Mouse (Mus musculus) large intestine, adult 2 months (tissue): ENCODE results near the gene 2900026A02Rik. TPM values are rescaled to one million over a fixed set of nuclear protein-coding genes. Genes with fewer than 3 reads are reported as not detected.

ENCODE experiments used
- DNase-seq: peaks from one replicate; pipeline ENCODE4 v3.0.0-alpha.2; 2012; ENCODE audit warnings: low read depth, low spot score
- WGBS: fragments of 180-500 bp; shearing (Covaris S2); methylation state at CpG from one replicate; pipeline ENCODE4 v1.1.7; 2018; 5-methylcytosine and 5-hydroxymethylcytosine counted together
- polyA plus RNA-seq: library from polyadenylated mRNA; depleted of rRNA; stranded (reverse); fragments of >200 nt; gene quantifications from 2 replicates; pipeline ENCODE4 v1.2.3, GENCODE M21; 2012

The 2900026A02Rik gene
- polyA plus RNA-seq, 1 experiment, result 45.7 TPM

DNA sequence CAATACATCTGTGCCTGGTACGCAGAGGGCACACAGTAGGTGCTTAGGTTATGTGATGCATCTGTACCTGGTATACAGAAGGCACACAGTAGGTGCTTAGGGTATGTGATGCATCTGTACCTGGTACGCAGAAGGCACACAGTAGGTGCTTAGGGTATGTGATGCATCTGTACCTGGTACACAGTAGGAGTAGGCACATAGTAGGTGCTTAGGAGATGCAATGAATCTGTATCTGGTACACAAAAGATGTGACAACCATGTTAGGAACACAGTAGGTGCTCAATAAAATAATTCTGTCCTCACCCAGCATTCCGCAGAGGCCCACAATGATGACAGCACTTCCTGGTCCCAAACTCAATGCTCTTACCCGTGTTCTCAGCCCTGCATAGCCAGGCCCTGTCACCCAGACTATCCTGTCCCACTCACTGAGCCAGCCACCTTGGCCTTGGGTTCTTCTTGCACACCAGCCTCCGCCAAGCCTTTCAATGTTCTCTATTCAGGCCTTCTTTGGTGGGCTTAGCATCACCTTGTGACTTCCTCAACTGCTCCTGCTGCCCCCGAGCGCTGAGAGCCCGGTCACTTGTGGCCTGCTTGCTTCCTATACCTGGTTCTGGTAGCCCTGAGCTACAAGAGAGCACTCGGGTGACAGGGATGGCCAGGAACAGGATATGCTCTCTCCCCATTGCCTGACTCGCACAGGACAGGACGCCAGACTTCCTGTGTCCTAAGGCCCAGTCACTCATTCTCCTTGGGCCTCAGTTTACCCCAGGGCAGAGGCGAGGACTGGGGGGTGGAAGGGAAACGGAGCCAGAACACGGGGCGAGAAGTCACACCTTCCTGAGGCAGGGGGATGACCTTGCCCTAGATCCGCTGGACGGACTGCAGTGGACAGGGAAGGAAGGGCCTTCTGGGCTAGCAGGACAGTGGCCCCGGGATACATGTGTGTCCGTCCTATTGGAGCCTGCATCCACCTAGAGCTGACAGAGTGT lies 87.0 kb downstream of the 2900026A02Rik start:
- no peak for DNase-seq

GRCm38 (mm10) chr5:113133080-113133491 lies 88.0 kb downstream of the 2900026A02Rik start:
- DNase-seq, result no peak
- 28% methylated on average over 9 of the region's 9 CpGs for WGBS

More for the DNA sequence above, 87.0 kb downstream of the 2900026A02Rik start:
- WGBS, result 80% methylated on average over 19 of the region's 19 CpGs

DNA sequence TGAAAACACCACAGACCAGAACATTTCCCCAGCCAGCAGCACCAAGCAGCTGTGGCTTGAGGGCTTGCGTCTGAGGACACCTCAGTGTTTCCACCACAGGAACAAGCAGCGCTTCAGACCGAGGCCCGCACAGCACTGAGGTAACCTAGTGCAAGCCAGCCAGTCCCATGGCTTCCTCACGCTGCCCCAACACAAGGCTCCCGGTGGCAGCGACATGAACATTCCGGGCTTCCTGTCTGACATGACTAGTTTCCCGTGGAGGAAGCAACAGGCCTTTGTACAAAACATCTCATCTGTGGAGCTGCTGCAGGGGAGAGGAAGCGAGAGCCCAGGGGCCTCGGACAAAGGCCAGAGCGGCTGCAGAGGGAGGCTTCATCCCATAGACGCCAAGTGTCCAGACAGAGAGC lies 88.4 kb downstream of the 2900026A02Rik start:
- 25% methylated on average over 13 of the region's 13 CpGs for WGBS
- no peak for DNase-seq

DNA sequence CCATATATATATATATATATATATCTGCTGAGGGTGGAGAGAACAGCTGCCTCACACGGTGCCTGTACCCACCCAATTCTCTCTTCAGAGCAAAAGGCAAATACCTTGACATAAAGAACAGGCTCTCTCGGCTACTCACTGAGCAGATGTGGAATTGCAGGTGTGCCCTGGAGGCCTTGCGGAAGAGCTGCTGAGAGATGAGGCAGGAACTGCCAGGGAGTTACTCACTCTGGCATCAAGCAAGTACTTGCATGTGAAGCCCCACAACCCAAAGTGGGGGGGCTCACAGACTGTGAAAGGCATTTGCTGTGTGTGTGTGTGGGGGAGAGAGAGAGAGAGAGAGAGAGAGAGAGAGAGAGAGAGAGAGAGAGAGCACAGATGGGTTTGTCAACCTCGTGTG lies 92.6 kb downstream of the 2900026A02Rik start:
- DNase-seq, result no peak
- WGBS, result 32% methylated on average over 4 of the region's 4 CpGs

DNA sequence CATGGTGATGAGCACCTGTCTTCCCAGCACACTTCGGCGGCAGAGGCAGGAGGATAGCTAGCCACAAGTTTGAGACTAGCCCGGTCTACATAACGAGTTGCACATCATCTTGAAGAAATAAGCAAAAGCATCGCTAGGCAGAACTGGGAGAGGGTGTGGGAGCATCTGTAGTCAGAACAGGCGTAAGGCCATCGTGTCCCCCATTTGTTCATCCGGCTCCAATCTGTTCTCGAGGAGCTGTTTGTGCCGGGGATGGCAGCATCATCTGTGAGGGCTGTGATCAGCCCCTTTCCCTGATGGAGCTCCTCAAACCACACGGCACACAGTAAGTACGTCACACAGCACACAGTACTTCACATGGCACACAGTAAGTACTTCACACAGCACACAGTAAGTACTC lies 94.6 kb downstream of the 2900026A02Rik start:
- DNase-seq, result no peak
- WGBS, result 96% methylated on average over 12 of the region's 12 CpGs

GRCm38 (mm10) chr5:113123693-113124092 lies 97.3 kb downstream of the 2900026A02Rik start:
- no peak for DNase-seq
- 53% methylated on average over 10 of the region's 10 CpGs for WGBS

DNA sequence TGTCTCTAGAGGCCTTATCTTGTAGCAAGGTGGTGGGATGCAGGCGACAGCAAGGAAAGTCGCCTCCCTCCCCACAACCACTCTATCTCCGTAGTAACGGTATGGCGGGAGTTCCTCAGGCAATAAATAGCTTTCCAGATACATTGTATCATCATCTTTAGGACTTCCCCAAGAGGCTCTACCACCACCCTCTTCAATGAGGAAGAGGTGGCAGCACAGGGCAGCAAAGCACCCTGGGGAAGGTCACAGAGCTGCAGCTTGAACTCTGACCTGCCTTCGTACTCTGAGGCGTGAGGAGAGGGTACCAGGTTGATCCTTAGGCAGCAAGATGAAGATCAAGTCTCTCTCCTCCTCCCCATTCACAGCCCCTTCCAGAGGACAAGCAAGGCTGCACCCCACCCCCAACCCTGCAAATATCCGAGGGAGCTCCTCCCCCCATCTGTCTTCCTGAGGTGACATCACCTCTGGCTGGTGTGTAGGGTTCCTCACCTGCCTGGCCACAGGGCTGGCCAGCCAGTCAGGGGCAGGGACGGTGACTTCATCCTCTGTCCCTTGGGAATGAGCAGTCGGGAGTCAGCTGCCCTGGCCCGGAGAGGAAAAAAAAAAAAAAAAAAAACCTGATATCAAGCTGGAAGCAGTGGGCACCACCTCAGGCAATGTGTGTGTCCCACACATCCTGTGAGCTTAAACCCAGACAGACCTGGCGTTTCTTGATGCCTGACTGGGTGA lies 98.5 kb downstream of the 2900026A02Rik start:
- DNase-seq, result no peak
- WGBS, result 37% methylated on average over 12 of the region's 12 CpGs

GRCm38 (mm10) chr5:113121591-113121875 lies 99.5 kb downstream of the 2900026A02Rik start:
- DNase-seq, result no peak
- WGBS, result 32% methylated on average over 6 of the region's 6 CpGs

- WGBS, result 16% methylated on average over 15 of the region's 15 CpGs
- no peak for DNase-seq
These were observed 100.1 kb downstream of the 2900026A02Rik start for GRCm38 (mm10) chr5:113120741-113121590.

GRCm38 (mm10) chr5:113119861-113120465 lies 101.1 kb downstream of the 2900026A02Rik start:
- 70% methylated on average over 13 of the region's 13 CpGs for WGBS
- no peak for DNase-seq

- WGBS, result 71% methylated on average over 9 of the region's 9 CpGs
- no peak for DNase-seq
These were observed 101.7 kb downstream of the 2900026A02Rik start for GRCm38 (mm10) chr5:113119291-113119690.

GRCm38 (mm10) chr5:113118695-113119094 lies 102.3 kb downstream of the 2900026A02Rik start:
- 30% methylated on average over 6 of the region's 6 CpGs for WGBS
- no peak for DNase-seq

- WGBS, result 88% methylated on average over 5 of the region's 5 CpGs
- no peak for DNase-seq
These were observed 103.7 kb downstream of the 2900026A02Rik start for GRCm38 (mm10) chr5:113117361-113117760.

DNA sequence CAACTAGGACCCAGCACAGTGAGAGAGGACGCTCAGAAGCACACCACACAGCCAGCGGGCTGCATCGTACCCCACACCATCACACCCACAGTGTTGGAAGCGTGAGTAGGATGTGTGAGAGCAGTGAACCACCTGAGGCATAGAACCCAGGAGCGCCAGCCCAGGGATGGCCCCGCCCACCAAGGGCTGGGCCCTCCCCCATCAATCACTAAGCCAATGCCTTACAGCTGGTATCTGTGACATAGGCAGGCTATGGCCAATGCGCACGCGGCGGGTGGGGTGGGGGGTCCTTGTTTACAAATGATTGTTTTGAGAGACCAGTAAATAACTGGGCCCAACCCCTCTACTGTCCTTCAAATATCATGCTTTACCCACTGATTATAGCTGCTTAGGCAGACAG lies 105.1 kb downstream of the 2900026A02Rik start:
- 82% methylated on average over 10 of the region's 10 CpGs for WGBS
- no peak for DNase-seq

DNA sequence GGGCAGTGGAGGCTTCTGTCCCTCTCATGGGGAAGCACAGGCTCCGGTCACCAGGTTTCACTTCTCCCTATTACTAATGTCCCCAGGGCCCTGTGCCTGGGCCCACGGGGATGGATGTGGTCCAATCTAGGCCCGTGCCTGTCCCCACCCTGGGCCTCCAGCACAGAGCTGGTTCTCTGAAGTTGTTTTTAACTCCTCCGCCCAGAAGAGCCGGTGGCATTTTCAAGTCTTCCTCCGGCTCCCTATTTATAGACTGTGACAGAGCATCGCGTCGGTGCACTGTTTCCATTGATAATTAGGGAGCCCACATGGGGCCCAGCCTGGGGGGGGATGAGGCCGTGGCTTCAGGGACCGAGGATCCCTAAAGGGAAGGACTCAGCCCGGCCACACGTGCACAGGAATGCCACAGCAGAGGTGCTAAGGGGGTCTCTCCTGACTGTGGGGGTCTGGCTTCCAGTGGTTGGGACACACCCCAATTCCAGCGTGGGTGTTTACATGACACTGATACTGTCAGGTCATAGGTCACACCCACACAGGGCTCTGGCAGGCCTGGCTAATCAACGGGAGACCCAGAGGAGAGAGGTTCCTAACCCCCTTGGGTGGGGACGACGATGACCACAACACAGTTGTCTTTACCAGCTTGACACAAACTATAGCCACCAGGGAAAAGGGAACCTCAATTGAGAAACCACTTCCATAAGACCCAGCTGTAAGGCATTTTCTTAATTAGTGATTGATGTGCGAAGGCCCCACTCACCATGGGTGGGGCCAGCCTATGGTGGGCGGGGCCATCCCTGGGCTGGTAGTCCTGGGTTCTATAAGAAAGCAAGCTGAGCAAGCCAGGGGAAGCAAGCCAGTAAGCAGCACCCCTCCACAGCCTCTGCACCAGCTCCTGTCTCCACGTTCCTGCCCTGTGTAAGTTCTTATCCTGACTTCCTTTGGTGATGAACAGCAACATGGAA lies 106.5 kb downstream of the 2900026A02Rik start:
- DNase-seq, result no peak
- WGBS, result 37% methylated on average over 20 of the region's 20 CpGs

GRCm38 (mm10) chr5:113113120-113113519 lies 107.9 kb downstream of the 2900026A02Rik start:
- WGBS, result 21% methylated on average over 5 of the region's 5 CpGs

DNA sequence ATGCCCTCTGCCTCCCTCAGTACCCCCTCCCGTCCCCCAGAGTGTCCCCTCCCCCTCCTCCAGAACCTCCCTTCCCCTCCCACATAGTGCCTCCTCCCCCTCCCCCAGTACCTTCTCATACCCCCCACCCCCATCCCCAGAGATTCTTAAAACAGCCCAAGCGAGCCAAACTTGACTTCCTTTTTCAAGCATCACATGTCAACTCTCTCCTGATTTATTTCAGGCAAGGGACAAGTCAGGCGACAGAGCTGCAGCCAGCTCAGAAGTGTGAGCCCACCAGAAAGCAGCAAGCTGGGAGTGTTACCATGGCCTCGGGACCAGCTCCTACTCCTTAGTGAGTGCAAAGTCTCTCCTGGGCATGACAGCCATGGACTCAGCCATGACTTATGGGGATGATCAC lies 109.7 kb downstream of the 2900026A02Rik start:
- no peak for DNase-seq
- WGBS, result 38% methylated on average over 4 of the region's 4 CpGs

More at GRCm38 (mm10) chr5:113113120-113113519, 107.9 kb downstream of the 2900026A02Rik start:
- no peak for DNase-seq

DNA sequence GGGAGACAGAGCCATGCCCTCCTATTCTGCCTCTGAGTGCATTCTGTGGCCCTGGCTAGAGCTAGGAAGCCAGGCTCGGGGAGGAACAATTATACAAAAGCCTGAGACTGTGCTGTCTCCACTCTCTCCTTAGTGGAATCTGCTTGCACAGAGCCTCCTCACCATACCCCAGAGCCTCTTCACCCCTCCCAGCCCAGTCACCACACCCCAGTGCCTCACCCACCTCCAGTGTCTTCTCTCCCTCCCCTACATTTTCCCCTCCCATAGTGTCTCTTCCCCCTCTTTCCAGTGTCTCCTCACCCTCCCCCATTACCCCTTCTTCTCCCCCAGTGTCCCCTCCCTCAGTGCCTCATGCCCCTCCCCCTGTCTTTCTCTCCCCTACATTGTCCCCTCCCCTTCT lies 110.1 kb downstream of the 2900026A02Rik start:
- no peak for DNase-seq
- 31% methylated on average over 1 of the region's 1 CpGs for WGBS
